Mouse (Mus musculus) T-cell, adult 2 months (primary cell): ENCODE measurements around the gene Cplx3.
A peak's percentile ranks its signal among the peaks of the same experiment; 100 is the strongest.

ENCODE experiments used
- DNase-seq: peaks from one replicate; pipeline ENCODE4 v3.0.0; 2022; ENCODE audit warnings: low spot score

Gene Cplx3

DNA sequence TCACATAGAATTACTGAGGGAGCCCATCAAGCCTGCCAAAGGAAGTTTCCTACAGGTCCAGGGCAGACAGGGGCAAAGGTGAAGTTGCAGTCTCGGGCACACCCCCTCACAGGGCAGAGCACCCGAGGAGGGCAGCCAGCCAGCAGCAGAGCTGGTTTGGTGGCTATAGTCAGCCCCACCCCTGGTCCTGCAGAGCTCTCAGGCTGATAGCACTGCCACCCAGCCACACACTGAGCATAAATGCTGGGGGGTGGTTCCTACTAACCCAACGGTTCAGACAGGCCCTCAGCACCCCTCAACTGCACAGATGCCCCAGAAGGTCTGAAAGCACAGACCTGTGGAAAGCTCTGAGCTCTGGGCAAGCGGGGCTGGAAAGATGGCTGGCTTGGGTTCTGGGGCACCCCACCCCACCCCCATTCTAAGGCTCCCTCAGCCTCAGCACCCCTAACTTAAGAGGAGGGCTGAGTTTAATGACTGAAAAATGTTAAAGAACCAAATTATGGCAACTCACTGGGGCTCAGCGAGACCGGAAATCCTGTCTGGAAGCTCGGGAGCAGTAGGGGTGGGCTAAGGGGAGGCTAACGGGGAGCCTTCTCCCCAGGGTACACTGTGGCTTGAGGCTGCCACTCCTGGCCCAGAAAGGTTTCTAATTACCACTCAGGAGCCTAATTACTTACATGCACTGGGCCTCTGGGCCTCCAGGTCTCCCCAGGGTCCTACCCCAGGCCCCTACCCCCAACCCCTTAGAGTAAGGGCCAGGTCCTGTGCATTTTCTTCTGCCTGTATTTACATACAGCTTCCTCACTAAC is 32.8 kb upstream of the Cplx3 start:
- no peak for DNase-seq

DNA sequence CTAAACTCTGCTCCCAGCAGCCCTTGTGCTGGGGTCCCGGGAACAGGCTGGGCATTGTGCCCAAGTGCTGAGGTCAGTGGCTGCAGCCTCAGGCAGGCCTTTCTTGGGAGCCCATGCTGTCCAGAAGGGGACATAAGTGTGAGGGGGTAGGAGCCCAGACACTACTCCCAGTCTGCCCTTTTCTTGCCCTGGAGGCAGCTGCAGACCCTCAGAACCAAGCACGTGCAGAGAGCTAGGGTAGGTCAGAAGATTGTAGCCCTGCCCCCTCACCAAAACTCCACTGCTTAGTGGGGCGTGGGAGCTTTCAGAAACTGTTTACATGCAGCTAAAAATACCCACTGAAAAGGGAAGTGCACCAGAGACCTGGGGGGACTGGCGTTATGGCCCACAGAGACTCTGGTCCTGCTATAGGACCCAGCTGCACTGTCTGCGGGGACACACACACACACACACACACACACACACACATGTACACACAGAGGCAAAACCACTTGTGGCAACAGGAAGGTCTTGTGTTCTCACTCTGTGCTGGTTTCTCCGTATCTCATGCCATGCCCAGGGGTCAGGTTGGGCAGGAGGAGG is 31.8 kb upstream of the Cplx3 start:
- DNase-seq = no peak

DNA sequence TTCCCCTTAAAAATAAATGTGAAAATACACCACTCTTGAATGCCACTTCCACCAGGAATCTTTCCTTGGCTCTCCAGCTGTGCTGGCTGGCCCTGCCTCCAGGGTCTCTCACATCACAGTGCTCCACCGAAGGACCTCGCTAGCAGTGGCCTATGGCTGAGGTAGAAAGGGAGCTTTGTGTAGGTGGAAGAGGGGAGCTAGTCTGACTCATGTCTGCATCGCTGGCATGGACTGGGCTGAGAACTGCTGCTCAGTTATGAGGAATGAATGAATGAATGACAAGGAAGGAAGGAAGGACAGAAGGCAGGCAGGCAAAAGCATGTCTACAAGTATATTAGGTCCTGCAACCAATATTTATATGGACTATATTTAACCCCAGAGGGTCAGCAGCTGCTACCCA is 31.2 kb upstream of the Cplx3 start:
- no peak for DNase-seq

DNA sequence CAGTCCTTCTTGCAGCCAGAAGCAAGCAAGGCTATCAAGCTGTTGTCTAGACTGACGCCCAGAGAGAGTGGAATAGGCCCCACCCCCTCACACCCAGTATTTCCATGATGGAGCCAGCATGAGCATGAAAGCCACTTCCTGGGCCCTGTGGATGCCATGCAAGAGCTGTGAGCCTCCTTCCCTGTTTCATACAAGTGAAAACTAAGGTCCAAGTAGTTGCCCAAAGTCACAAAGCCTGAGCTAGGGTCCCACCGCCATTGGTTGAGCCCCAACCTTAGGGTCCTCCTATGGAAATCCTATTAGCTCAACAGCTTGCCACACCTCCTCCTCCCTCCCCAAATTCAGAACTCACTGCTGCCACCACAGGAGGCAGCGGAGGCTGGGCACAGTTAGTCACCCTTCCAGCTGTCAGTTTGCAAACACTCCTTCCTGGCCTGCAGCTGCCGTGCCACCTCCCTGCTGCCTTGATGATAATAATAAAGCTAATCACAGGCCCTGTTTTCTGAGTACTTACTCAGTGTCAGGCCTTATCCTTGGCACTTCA is 27.5 kb upstream of the Cplx3 start:
- peak; percentile 76 for DNase-seq

DNA sequence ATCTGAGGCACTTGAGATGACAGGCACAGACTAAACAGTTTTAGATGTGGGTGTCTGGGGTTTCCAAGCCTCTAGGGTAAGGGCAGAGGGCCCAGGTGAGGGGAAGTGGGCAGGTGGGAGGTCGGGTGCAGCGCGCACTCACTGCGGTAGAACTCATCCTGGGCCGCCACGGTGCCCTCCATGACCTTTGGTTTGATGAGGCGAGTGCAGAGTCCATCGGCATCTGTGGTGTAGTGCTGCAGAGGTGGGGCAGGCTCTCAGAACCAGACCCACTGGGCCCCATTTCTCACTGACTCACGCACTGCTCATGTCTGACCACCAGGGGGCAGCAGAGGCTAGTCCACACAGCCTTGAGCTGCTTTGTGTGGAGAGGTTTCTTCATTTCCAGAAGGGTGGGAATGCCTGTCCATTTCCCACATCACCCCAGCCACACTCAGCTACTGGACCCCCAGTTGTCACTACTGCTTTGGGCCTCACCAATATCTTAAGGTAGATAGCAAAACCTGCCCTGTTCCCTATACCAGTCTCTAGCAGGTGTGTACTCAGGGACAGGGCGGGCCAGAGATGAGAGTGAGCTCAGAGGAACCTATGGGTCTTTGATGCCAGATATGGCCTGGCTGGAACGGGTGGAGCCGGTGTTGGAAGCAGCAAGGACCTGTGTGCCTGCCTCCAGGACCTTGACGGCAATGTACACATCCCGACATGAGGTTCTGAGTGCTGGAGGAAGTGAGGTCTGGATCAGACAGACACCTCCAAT is 23.2 kb upstream of the Cplx3 start:
- DNase-seq = peak; percentile 79

DNA sequence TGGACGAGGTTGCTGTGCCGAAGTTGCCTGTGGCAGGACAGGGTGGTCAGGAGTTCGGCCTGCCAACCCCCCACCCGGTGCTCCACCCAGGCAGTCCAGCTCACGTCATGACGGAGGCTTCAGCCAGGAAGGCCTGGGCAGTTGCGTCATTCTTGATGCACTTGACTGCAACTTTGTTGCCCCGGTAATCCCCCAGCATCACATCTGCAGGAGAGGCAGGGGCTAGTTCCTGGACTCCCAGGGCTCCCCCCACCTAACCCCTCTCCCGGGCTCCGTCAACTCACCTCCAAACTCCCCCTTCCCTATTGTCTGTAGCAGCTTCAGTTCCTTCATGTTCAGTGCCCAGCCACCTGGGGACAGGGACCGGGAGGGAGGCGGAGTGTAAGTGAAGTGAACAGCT is 22.6 kb upstream of the Cplx3 start:
- DNase-seq = no peak

DNA sequence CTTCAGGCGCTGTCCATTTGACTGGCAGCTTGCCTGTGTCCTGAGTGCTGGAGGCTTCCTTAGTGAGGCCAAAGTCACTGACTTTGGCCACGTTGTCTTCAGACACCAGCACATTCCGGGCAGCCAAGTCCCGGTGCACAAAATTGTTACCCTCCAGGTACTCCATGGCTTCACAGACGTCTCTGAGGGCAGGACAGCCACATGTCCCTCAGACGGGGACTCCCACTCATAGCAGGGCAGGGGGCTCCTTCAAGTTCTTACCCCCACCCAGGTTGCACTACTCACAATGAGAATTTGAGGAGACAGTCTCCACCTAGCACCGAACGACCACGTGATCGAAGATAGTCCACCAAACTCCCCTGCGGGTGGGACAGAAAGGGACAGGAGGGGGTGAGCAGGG is 21.8 kb upstream of the Cplx3 start:
- no peak for DNase-seq

DNA sequence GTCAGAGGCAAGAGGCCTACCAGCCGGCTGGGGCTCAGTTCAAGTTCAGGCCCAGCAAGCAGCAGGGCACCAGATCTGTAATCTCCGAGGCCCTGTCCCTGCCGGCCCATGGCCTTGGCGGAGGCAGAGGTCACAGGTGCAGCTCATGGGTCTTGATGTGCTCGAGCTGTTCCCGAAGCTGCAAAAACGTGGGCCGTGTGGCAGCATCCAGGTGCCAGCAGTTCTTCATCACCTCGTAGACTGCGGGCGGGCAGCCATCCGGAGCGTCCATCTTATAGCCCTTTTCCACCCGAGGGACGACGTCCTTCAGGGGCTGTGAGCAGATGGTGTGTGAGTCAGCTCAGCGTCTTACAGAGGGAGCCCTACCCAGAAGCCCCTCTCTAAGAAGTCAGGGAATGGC is 21.1 kb upstream of the Cplx3 start:
- no peak for DNase-seq

DNA sequence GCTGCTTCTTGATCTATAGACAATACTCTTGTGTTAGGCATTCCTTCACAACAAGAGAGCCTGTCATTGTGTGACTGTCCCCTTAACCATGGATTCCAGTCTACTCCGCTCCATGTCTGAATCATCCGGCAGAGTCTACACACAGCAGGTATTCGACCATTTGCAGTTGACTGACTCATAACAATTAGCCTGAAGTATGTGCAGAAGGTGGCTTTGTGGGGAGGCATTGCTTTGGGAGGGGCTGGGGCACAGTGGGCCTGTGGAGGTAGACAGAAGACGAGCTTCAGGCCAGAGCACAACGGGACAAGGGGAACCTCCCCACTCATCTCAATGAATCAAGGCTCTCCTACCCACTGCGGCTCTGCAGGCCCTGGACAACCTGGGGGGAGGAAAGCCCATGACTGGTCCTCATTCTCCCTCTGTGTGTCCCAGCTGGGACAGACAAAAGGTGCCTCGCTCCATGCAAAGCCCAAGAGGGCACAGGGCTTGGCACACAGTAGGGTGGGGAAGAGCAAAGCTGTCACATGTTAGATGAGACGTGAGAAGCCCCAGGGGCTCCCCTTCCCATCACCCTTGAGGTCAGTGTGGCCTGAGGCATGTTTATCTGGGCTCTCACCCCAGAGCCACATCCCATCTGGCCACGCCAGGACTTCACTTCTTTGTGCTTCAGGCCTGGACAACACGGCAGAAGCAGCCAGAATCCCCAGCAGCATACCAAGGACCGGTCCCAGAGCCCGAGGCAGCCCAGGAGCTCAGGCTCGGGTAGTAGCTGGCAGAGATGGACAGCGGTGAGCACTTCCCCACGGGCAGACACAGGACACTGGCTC is 19.8 kb upstream of the Cplx3 start:
- DNase-seq = no peak

DNA sequence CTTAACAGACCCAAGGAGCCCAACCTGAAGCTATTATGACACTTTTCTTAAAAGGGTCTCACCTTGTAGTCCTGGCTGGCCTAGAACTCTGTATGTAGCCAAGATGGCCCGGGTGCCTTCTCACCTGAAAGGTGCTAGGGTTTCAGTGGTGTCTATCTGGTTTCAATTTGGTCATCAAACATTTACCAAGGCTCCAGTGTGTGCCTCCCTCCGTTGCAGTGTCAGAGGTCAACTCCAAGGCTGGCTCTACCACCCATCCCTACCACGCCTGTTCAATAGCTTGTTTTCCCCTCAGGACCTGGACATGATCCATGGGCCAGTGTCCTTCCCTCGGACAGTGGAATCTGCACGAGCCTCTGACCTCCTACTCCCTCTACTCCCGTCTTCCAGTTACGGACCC is 18.2 kb upstream of the Cplx3 start:
- no peak for DNase-seq

DNA sequence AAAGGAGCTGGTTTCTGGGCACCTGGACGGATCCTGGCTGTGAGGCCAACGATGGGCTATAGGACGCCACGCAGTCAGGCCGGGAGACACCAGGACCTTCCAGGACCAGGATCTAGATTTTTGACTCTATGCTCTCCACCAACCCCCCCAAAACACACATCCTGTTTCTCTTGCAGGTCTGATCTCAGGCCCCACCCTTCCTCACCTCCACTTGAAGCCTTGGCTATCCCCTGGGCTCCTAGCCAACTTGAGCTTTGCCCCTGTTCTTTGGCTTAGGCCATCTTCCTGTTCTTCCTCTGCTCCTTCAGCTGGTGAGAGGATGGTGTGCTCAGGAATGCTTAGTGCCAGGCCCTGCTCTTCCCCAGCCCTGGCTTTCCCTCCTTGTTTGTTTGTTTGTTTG is 14.6 kb upstream of the Cplx3 start, which contains the start of gene Lman1l:
Gene Lman1l (minus strand): TSS at position 101 of the 400 bp plus-strand sequence.
- peak; percentile 39 for DNase-seq

DNA sequence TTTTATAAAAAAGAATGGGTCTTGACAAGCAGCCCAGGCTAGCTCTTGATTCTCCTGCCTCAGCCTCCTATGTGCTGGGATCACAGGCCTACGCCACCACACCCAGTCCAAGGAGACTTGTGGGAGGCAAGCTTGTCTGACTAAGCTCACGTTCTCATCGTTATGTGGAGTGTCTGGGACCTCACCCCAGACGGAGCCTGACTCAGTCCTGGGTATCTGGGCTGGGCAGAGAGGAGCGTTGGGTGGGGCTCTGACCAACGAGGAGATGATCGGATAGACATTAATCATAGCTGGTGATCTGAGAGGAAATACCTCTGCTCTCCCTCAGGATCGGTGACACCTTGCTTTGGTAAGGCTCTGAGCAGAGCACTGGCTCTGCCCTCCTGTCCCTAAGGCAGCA is 12.8 kb upstream of the Cplx3 start:
- DNase-seq = no peak

DNA sequence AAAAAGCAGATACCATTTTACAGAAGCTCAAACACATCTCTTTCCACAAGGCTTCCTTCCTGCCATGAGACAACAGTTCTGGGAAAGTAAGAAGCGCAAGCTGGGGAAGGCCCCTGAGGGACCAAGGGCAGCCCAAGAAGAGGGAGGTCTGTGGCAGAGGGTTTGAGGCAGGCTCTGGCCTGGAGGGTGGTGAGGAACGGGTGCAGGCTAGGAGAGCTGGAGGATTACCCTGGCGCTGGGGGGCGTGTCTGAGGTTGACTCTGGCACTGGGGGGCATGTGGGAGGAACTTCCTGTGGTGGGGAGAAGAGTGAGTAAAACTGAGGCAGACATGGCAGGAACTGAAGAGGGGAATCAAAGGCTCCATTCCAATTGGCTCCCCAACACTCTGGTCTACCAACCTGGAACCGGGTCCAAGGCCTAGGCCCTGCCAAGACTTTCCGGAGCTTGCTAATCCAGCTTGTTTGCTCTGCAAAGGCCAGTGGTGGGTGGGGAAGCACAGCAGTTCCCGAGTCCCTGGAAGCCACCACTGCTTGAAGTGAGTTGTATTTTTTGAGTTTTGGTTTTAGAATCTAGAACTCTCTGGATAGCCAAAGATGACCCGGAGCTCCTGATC is 11.6 kb upstream of the Cplx3 start:
- no peak for DNase-seq

DNA sequence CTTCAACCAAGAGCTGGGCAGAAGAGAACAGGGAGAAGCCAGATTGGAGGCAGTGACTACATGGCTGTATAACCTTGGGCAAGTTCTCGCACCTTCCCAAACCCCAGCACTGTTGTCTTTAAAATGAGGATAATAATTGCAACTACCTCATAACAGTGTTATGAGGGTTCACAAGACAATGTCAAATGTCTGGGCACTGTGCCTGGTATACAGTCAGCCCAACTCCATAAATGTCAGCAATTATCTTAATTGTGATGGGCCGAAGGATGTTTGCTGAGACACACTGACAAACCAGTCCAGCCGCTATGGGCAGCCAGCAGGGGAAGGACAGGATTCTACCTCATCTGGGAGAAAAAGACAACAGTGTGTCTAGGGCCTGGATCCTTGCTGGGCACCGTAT is 8.7 kb upstream of the Cplx3 start:
- no peak for DNase-seq

DNA sequence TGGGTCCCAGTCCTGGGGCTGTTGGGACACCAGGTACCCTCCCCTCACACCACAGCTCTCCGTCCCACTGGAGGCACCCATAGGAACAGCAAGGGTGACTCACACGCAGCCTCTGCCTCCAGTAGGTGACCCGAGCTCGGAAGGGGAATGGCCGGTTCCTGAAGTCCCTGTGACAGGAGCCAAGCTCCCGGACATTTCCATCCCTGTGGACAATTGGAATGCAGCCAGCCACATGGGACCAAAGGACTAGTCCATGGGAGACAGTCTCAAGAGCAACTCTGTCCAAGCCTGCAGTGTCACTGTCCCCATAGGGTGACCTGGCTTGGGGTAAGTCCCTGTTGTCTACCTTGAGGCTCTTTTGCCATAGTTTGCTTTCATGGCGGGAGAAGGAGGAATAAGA is 7.9 kb upstream of the Cplx3 start:
- no peak for DNase-seq

DNA sequence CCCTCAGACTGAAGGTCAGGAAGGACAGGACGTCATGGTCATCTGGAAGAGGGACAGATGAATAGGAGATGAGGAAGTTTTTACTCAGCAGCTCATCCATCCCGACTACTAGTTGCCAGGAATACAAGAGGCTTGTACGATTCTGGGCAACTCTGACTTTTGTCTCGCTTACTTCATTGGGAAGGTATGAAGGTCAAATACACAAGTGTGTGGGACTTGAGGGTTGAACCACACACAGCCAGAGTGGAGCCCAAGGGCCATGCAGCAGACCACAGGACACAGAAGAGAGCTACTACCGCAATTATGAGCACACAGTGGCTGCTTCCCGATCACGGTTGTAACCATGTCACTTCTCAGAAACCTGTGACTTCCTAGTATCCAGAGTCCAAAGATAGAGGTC is 6.5 kb upstream of the Cplx3 start:
- DNase-seq = no peak

DNA sequence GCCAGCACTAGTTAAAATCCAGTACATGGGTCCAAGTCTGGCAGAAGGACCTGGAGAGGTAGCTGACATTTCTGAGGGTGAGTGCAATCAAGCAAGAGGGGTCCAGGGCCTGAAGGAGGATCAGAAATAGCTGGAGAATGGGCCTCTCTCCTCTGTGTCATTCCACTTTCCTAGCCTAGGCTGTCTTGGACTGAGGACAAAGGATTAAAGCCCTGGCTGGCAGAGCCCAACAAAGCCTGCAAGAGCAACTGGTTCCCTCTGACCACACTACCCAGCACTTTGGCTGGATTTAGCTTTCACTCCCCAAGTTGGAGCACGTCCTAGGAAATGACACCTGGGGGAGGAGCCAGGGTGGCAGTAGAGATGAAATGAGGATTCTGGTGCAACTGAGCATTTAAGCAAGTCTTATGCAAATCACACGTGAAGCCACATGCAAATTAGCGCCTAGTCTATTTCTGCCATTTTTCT is 4.3 kb upstream of the Cplx3 start:
- DNase-seq = no peak

DNA sequence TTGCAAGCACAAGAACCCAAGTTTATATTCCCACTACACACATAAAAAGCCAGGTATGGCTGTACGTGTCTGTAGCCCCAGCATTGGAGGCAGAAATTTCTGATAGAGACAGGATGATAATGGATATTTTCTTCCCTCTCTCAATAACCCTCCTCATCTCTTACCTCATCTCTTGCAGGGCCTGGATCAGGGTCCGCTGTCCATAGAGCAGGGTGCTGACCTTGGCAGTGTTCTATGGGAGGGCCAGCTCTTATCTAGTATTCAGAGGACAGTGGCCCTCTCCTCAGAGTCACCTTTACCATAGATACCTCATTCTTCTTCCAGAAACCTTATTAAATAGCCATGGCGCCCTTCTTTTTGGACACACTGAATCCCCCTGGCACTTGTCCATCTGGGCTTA is 3.7 kb upstream of the Cplx3 start:
- no peak for DNase-seq

DNA sequence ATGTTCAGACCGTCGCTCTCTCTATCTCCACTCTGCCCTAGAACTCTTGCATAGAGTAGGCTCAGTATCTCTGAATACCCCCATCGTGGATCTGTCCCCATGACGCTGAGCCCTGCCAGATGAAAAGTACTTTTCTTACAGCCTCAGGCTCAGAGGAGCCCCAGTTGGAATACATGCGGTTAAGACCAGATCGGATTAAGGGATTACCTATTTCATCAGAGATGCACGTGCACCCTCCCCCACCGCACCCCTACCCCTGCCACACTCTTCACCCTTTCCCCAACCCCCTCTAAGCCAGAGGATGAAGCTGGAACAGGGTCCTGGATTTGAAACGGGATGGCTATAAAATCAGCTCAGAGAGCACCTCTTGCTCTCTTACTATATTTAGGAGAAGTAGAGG is 578 bp downstream of the Cplx3 start:
- DNase-seq = no peak

DNA sequence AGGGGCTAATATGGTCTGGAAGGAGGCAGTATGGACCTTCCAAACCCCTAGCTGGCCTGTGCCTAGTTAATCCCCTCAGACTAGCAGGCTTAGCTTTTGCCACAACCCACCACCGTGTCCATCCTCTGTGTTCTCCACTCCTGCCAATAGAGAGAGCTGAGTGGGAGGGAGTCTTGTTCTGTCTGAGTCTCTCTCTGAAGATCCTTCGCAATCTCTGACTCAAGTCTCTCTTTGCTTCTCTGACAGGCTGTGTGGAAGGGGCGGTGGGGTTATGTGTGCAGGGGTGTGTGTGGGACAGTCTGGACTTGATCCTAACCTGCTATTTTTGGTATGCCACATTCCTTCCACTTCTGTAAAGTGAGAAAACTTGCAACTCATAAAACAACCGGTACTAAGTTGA is 1.2 kb downstream of the Cplx3 start:
- DNase-seq = no peak

DNA sequence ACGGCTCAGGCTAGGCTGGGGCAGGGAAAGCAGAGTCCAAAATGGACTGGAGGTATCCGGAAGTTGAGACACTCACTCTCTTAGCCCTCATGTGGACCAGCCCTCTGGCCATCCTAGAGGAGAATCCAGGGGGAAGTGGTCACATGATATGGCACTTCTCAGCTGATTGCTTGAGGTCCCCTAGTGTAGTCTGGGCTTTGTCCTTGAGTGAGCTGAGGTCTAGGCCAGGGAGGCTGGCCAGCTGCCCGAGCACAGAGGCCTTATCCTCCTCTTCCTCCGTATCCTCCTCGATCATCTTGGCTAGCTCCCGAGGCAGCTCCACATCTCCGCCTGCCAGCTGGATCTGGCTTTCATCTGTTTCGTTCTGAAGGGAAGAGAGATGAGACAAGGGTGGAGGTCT is 4.0 kb downstream of the Cplx3 start:
- no peak for DNase-seq

DNA sequence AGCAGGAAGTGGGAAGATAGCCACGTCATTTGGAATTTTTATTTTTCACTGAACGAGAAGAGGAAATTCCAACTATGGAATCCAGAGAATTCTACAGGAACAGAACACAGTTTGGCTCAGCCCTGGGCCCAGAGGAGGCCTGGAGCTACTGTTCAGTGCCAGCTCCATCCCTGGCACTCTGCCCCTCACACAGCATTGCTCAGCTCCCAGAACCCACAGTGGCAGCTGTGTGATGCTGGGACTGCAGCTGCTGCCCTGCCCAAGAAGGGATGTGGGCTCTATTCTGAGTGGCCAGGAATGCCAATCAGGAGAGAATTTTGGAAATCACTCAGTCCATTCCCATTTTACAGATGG is 4.8 kb downstream of the Cplx3 start:
- no peak for DNase-seq
